Mouse (Mus musculus) G1E (cell line): Measurements from ENCODE around the gene Myg1. TPM values are rescaled to one million over a fixed set of nuclear protein-coding genes. Genes with fewer than 3 reads are reported as not detected.

Experiments used
- ATAC-seq: 2 replicates; pipeline ENCODE4 v1.8.0; 2016; ENCODE audit warnings: mild to moderate bottlenecking; ENCODE audit not compliant: insufficient number of reproducible peaks, poor library complexity, low FRiP score, severe bottlenecking; ENCODE audit errors: extremely low read depth
- DNase-seq: peaks from one replicate; pipeline ENCODE4 v3.0.0; 2012; ENCODE audit warnings: low spot score
- H3K27me3 ChIP-seq: 2 replicates; pipeline ENCODE4 v1.6.1; 2012; ENCODE audit warnings: mild to moderate bottlenecking, low read length, inconsistent platforms; ENCODE audit not compliant: insufficient read depth
- H3K36me3 ChIP-seq: replicated peaks from 2 replicates; pipeline ENCODE3; 2012; ENCODE audit warnings: mild to moderate bottlenecking, inconsistent platforms
- H3K4me1 ChIP-seq: 2 replicates; pipeline ENCODE4 v1.6.1; 2012; ENCODE audit warnings: low read depth, low read length, inconsistent platforms, mixed read lengths; ENCODE audit not compliant: insufficient read depth
- H3K4me3 ChIP-seq: 2 replicates; pipeline ENCODE4 v1.5.1; 2012; ENCODE audit warnings: low read depth, mild to moderate bottlenecking, inconsistent platforms, low read length, moderate library complexity, mixed read lengths
- H3K9me3 ChIP-seq: replicated peaks from 2 replicates; pipeline ENCODE4 v1.6.1; 2012; ENCODE audit warnings: inconsistent platforms
- CTCF ChIP-seq: IDR thresholded peaks from 2 replicates; pipeline ENCODE4 v1.5.1; 2012; ENCODE audit warnings: low read depth, low read length, inconsistent platforms, mixed read lengths
- GATA1 ChIP-seq: IDR thresholded peaks from 2 replicates; pipeline ENCODE4 v1.6.1; 2012; ENCODE audit warnings: borderline replicate concordance, low read length, inconsistent platforms, mixed read lengths
- GATA2 ChIP-seq: IDR thresholded peaks from 2 replicates; pipeline ENCODE4 v1.6.1; 2012; ENCODE audit warnings: low read depth, low read length, inconsistent platforms, borderline replicate concordance
- POLR2AphosphoS5 ChIP-seq: IDR thresholded peaks from 2 replicates; pipeline ENCODE4 v1.6.1; 2012; ENCODE audit warnings: low read depth, low read length, inconsistent platforms; ENCODE audit not compliant: insufficient replicate concordance
- TAL1 ChIP-seq: conservative IDR thresholded peaks from 2 replicates; pipeline ENCODE4 v1.6.1; 2012; ENCODE audit warnings: low read depth, low read length, inconsistent platforms, mixed read lengths
- polyA plus RNA-seq: library from polyadenylated mRNA; stranded (reverse); fragments of >175 nt; gene quantifications from 2 replicates; pipeline ENCODE4 v1.2.3, GENCODE M21; 2012
- total RNA-seq, 2 experiments: library from RNA; stranded (forward) in 1 of 2; stranded (reverse) in 1 of 2; fragments of 200-1000 nt in 1 of 2; fragments of >200 nt in 1 of 2; fragmentation: Nextera tagmentation in 1 of 2; gene quantifications; 2 replicates each; pipeline ENCODE4 v1.2.3; 2014 to 2017

The Myg1 gene
- total and polyA plus RNA-seq, 3 experiments = 35.2 to 87.5 (median 37.5) TPM

DNA sequence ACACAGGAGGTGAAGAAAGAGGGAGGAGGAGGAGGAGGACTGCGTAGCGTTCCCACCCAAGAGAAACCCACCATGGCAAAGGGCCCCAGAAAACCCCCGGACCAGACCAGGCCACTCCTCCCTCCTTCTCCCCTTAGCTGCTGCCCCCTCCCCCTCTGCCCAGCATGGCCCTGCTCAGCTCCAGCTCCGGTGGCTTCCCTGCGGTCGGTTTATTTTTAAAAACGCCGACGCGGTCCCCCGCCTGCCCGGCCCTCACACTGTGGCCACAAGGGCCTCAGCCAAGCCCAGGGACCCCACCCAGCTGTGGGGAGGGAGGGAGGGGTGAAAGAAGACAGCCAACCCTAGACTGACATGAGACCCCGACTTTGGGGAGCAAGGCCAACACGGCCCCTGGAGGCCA, 31.1 kb downstream of the Myg1 start:
- no peak overlapping the region for H3K4me3 ChIP-seq
- no peak for TF ChIP-seq GATA2
- no peak for TF ChIP-seq POLR2AphosphoS5
- no peak for TF ChIP-seq GATA1
- TF ChIP-seq CTCF = no peak
- TF ChIP-seq TAL1 = no peak
- peaks cover 80% of the 10 kb centered on the region for H3K27me3 ChIP-seq
- ATAC-seq = no peak
- no peak for DNase-seq
- peaks cover 23% of the 10 kb centered on the region for H3K4me1 ChIP-seq
- no peaks in the 10 kb centered on the region for H3K36me3 ChIP-seq
- no peaks in the 10 kb centered on the region for H3K9me3 ChIP-seq

DNA sequence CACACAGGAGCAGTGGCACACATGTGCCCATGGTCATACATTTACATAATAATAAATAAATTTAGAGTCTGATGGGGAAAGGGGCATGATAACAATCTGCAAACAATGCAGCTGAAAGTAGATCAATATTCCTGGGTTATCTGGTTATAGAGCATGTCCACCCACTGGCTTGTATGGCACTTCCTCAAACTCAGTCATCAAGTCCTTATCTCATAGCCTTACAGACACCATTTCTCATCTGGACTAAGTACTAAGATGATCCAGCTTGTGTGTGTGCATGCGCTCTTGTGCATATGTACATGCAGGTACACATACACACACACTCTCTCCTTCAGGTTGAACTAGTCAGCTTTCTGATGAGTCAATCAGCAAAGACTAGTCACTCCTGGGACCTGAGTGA, 33.2 kb downstream of the Myg1 start:
- Histone ChIP-seq H3K4me3 (no peak overlapping the region), H3K36me3 (no peaks in the 10 kb centered on the region), H3K9me3 (no peaks in the 10 kb centered on the region), H3K4me1 (peaks cover 21% of the 10 kb centered on the region), H3K27me3 (peaks cover 71% of the 10 kb centered on the region)
- TF ChIP-seq CTCF (no peak), GATA1 (no peak), GATA2 (no peak), POLR2AphosphoS5 (no peak), TAL1 (no peak)
- DNase-seq (no peak), ATAC-seq (peak; percentile 28; the same call in 1 of the 2 replicates)

DNA sequence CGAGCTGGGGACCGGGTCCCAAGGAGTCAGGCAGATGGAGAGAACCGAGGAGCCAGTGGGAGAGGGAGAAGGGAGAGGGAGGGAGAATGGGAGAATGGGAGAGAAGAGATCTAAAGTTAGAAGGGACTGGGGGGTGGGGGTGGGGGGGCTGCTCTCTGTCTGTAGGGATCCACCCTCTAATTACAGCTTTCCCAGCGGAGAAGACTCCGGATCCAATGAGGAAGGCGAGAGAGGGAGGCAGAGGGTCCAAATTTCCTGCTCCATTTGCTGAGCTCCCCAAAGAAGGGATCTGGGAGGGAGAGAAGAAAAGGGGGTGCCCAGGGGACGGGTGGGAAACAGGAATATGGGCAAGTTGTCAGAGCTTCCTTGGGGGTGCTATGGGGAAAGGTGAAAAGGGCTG, 34.7 kb downstream of the Myg1 start:
- peaks cover 77% of the 10 kb centered on the region for H3K27me3 ChIP-seq
- peaks cover 31% of the 10 kb centered on the region for H3K4me1 ChIP-seq
- DNase-seq = no peak
- no peak overlapping the region for H3K4me3 ChIP-seq
- no peak for ATAC-seq
- H3K36me3 ChIP-seq = no peaks in the 10 kb centered on the region
- TF ChIP-seq GATA2 = no peak
- TF ChIP-seq POLR2AphosphoS5 = no peak
- no peak for TF ChIP-seq TAL1
- no peak for TF ChIP-seq CTCF
- no peak for TF ChIP-seq GATA1
- H3K9me3 ChIP-seq = no peaks in the 10 kb centered on the region

GRCm38 (mm10) chr15:102366733-102367344, 35.3 kb downstream of the Myg1 start, which contains the start of gene Sp7:
Gene Sp7 (minus strand): TSS chr15:102367182.
- TF ChIP-seq POLR2AphosphoS5 = no peak
- TF ChIP-seq TAL1 = no peak
- no peak for TF ChIP-seq CTCF

GRCm38 (mm10) chr15:102369972-102370371, 38.5 kb downstream of the Myg1 start:
- H3K4me1 ChIP-seq = peaks cover 24% of the 10 kb centered on the region
- TF ChIP-seq CTCF = no peak
- TF ChIP-seq POLR2AphosphoS5 = no peak
- no peak for TF ChIP-seq GATA1
- TF ChIP-seq TAL1 = no peak
- TF ChIP-seq GATA2 = no peak
- no peak for ATAC-seq
- no peak for DNase-seq
- H3K9me3 ChIP-seq = no peaks in the 10 kb centered on the region
- peaks cover 78% of the 10 kb centered on the region for H3K27me3 ChIP-seq
- H3K4me3 ChIP-seq = no peak overlapping the region
- H3K36me3 ChIP-seq = no peaks in the 10 kb centered on the region

More at GRCm38 (mm10) chr15:102366733-102367344, 35.3 kb downstream of the Myg1 start, which contains the start of gene Sp7:
- no peak within 1 kb of the TSS; the same call in 1 of the 2 replicates for H3K4me3 ChIP-seq
- H3K27me3 ChIP-seq = peaks cover 79% of the 10 kb centered on the region
- no peaks in the 10 kb centered on the region for H3K36me3 ChIP-seq
- ATAC-seq (no peak), DNase-seq (no peak)
- peaks cover 34% of the 10 kb centered on the region for H3K4me1 ChIP-seq
- H3K9me3 ChIP-seq = no peaks in the 10 kb centered on the region

- Histone ChIP-seq H3K9me3 (no peaks in the 10 kb centered on the region), H3K4me1 (peaks cover 22% of the 10 kb centered on the region), H3K4me3 (no peak overlapping the region), H3K27me3 (peaks cover 78% of the 10 kb centered on the region), H3K36me3 (no peaks in the 10 kb centered on the region)
- DNase-seq (no peak), ATAC-seq (no peak)
- no peak for TF ChIP-seq GATA2
- no peak for TF ChIP-seq TAL1
- TF ChIP-seq POLR2AphosphoS5 = no peak
- no peak for TF ChIP-seq GATA1
These were observed 39.2 kb downstream of the Myg1 start for GRCm38 (mm10) chr15:102370727-102371126.
